Mouse (Mus musculus) cerebral cortex, adult 2 months (tissue): ENCODE results near the gene Gm17334.

ENCODE experiments used
- WGBS: fragments of 180-500 bp; shearing (Covaris S2); methylation state at CpG from one replicate; pipeline ENCODE4 v1.1.7; 2018; 5-methylcytosine and 5-hydroxymethylcytosine counted together

Gene Gm17334

DNA sequence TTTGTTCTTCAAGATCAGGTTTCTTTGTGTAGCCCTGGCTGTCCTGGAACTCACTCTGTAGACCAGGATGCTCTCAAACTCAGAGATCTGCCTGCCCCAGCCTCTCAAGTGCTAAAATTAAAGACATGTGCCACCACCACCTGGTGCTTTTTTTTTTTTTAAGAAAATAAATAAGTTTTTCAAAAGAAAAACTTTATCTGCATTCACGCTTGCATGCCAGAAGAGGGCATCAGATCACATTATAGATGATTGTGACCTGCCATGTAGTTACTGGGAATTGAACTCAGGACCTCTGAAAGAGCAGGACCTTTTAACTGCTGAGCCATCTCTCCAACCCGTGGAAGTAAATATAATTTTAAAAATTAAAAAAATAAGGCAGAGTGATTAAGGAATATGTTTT is 27.7 kb downstream of the Gm17334 start:
- WGBS: 92% methylated on average over 2 of the region's 2 CpGs

DNA sequence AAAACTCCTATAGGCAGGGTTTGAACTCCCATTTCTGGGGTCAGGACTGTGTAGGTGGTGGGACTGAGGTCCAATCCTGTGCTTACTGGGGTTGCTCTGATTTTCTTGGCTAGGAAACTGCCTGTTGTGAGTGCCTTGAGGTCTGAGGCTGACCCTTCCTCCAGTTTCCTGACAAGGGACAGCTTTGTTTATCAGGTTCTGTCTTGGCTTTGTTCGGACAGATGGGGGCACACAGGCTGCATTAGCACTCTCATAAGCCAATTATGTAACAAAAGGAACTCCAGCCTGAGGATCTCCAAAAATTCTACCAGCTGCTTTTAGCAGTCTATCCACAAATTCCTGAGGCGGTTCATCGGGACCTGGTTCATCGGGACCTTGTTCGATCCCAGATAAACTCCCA is 30.6 kb downstream of the Gm17334 start:
- WGBS: 35% methylated on average over 5 of the region's 5 CpGs

DNA sequence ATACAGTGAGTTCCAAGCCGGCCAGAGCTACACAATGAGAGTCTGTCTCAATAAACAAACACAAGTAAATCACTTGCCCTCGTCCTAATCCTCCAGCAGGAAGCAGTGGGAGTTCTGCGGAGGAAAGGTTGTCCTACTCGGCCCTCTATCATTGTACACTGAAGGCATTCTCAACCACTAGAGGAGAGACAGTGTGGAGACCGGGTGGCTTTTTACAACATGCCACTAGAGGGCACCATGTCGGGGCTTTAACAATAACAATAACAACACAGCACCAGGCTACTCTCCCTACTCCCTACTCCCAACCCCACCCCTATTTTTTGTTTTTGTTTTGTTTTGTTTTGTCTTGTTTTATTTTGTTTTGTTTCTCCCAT is 35.4 kb downstream of the Gm17334 start:
- 22% methylated on average over 6 of the region's 6 CpGs for WGBS

DNA sequence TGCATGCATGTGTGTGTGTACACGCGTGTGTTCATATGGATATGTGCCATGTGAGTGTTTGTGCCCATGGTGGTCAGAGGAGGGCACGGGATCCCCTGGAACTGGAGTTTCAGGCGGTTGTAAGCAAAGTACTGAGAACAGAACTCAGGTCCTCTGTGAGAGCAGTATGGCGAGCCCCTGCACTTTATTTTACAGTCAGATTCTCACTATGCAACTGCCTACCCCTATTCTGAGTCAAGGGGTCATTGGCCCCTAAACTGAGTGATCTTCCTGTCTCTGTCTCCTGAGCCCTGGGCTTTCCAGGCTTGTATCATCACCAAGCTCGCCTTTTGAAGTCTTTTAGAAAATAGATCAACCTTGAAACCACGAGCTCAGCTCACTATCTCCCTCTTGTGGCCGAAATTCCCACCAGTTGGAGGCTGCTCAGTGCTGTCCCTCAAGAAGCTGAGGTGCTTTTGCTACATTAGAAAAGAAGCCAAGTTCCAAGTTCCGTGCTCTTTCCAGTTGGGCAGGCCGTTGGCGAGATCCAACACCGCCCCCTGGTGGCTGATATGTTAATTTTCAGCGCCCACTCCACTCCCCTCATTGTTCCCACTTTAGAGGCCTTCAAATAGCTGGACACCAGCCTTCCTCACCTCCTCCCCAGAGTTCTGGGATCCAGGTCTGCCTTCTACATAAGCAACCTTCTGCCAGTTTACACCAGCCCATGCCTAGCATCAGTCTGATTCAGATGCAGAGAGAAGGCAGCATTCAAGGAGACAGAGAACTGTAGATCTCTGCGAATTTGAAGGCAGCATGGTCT is 36.0 kb downstream of the Gm17334 start:
- WGBS: 42% methylated on average over 14 of the region's 14 CpGs

DNA sequence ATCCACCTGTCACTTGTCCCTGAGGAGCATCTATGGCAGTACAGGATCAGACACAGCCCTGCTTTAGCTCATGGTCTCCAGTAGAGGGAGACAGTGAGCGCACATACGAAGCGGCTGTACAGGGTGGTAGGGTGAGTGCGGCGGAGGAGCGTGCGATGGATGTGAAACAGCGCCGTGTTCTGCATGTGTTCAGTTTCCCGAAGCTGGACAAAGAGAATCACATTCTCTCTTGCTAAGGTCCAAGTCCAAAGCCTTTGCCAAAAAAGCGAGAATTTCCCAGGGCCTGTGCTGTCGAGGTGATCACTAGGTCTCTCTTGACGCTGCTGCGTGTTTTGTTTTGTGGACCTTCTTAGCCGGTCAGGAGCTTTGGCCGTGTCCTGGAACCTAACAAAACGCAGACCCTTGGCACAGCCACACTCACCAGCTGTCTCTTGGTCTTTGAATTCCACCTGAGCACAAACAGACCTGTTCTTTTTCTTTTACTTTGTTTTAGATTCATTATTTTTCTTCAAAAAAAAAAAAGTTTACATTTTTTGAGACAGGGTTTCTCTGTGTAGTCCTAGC is 37.2 kb downstream of the Gm17334 start:
- 17% methylated on average over 17 of the region's 17 CpGs for WGBS

DNA sequence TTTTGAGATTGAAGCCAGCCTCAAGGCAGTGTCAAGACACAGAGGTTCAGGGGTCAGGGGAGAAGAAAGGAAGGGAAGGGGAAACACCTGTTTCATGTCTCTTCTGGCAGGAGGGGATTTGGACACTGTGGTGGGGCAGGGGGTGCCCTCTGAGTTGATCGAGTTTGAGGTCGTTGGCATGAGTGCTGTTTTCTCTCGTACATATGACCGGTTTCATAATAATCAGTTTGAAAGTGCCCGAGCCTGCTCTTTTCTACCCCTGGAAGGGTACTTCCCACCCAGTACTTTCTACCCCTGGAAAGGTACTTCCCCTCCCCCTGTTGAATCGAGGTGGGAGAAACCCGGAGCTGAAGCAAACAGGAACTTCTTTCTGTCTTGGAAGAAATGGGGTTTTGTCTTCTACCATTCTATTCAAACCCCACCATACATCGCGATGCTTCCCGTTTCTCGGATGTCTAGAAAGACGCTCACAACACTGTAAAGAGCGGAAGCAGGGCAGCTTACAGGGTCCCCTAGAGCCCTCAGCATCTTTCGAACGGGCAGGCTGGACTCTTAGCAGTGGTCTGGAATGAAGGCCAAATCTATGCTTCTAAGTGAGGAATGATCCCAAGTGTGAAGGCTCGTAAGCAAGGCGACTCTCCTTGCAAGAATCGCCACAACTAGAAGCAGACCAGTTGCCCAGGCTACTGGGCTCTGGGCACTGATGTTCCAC is 37.9 kb downstream of the Gm17334 start:
- 63% methylated on average over 18 of the region's 18 CpGs for WGBS

DNA sequence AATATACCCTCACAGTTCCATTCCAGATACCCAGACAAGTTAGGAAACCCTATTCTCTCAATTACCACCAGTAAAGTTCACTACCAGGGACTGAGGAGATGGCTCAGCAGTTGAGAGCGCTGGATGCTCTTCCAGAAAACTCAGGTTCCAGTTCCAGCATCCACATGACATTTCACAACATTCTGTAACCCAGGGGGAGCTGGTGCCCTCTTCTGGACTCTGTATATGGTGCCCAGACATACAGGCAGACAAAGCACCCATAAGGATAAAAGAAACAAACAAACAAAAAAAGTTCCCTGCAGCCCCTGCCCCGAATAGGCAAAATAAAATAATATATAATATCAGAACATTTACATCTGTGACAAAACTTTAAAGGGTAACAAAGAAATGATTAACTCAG is 38.6 kb downstream of the Gm17334 start:
- WGBS: 88% methylated on average over 2 of the region's 2 CpGs

DNA sequence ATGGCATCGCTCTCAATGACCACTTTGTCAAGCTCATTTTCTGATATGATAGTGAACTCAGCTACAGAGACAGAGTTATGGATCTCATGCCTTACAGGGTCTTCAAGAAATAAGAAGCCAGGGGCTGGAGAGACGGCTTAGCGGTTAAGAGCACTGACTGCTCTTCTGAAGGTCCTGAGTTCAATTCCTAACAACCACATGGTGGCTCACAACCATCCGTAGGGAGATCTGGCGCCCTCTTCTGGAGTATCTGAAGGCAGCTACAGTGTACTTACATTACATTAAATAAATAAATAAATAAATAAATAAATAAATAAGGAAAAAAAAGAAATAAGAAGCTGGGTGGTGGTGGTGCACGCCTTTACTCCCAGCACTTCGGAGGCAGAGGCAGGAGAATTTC is 39.2 kb downstream of the Gm17334 start:
- WGBS: 86% methylated on average over 7 of the region's 7 CpGs

DNA sequence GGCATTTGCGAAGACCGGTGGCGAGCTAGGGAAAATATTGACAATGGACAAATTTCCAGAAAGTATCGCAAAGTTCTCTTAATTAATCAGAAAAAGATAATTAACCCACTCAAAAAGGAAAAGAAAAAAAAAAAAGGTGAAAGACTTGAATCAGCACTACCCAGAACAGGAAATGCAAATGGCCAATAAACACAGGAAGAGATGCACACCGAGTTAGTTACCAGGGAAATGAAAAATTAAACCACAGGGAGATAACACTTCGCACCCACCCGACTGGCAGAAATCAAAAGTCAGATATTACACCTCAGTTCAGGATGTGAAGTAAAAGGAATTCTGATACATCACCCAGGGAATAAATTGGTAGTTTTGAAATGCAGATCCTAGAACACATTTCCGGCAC is 40.7 kb downstream of the Gm17334 start:
- WGBS: 91% methylated on average over 8 of the region's 8 CpGs

DNA sequence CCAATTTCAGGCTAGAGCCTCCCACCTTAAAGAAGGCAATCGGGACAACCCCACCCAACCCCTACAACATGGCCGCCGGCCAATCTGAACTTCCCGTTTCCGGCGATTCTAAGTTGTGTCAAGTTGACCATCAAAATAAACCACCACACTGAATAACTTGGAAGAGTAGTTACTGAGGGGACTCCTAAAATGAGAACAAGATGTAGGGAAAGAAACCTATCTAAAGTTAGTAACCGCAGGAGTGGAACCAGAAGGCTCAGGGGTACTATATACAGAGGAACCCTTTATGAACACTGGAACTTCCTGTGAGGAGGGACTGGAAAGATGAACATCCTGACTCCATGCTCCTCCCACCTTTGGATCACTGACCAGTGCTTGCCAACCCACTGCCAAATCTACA is 41.5 kb downstream of the Gm17334 start:
- WGBS: 92% methylated on average over 7 of the region's 7 CpGs
